Mouse (Mus musculus) left cerebral cortex, adult 2 months (tissue): ENCODE data around the gene Jak2. TPM values are rescaled to one million over a fixed set of nuclear protein-coding genes. Genes with fewer than 3 reads are reported as not detected.

ENCODE experiments used
- DNase-seq, 2 experiments: peaks; one replicate each; pipeline ENCODE4 v3.0.0; 2021 to 2022; ENCODE audit warnings: low spot score in 2 of 2, mixed read lengths in 1 of 2; ENCODE audit errors: extremely low spot score in 1 of 2
- H3K27ac ChIP-seq: fragments of 200-600 bp; 2 replicates; pipeline ENCODE4 v1.8.1; 2022
- H3K4me3 ChIP-seq: fragments of 200-600 bp; 2 replicates; pipeline ENCODE4 v1.8.1; 2022
- CTCF ChIP-seq: fragments of 200-600 bp; IDR thresholded peaks from 2 replicates; pipeline ENCODE4 v1.8.1; 2022; ENCODE audit warnings: antibody characterized with exemption, mild to moderate bottlenecking, moderate library complexity
- intact Hi-C: fragments of 180-260 bp; cut with DNase I; formaldehyde crosslinking; loops from one replicate; pipeline ENCODE4 v1.15.1; 2025
- total RNA-seq, 2 experiments: library from RNA; stranded (reverse); gene quantifications; 2 replicates each; pipeline ENCODE4 v1.2.3; 2021

The Jak2 gene
- total RNA-seq, 2 experiments from 2014 or later = 34.7 to 39.5 TPM

- no peak for TF ChIP-seq CTCF
- Histone ChIP-seq H3K4me3 (peak overlapping the region; percentile 95), H3K27ac (peak overlapping the region; percentile 56)
- no peak for DNase-seq
- intact Hi-C loops = loop anchor here (2.0 to 10.0 kb wide), 4 partner anchors 190 to 480 kb away; partner anchors contain the start of genes 4430402I18Rik and Ak3
Observed at GRCm38 (mm10) chr19:29254671-29255070, 3.0 kb downstream of the Jak2 start.

- no peak for TF ChIP-seq CTCF
- DNase-seq = no peak
- Histone ChIP-seq H3K4me3 (peak overlapping the region; percentile 95), H3K27ac (peak overlapping the region; percentile 56)
- intact Hi-C loops = loop anchor here (2.0 to 10.0 kb wide), 2 partner anchors 191 to 481 kb away; no protein-coding TSS in a partner anchor
Observed at GRCm38 (mm10) chr19:29255327-29256027, 3.8 kb downstream of the Jak2 start.

- DNase-seq = no peak
- Histone ChIP-seq H3K4me3 (no peak overlapping the region), H3K27ac (no peak overlapping the region)
- TF ChIP-seq CTCF = no peak
- intact Hi-C loops = no loop called here
Observed at GRCm38 (mm10) chr19:29261638-29262037, 10.0 kb downstream of the Jak2 start.

- Histone ChIP-seq H3K27ac (no peak overlapping the region), H3K4me3 (no peak overlapping the region)
- TF ChIP-seq CTCF = no peak
- intact Hi-C loops = no loop called here
- DNase-seq = no peak
Observed at GRCm38 (mm10) chr19:29263492-29263891, 11.9 kb downstream of the Jak2 start.

- DNase-seq = peak in 1 of 2 experiments; percentile 24
- TF ChIP-seq CTCF = no peak; the same call in 1 of the 2 replicates
- Histone ChIP-seq H3K4me3 (peak overlapping the region; percentile 17; the same call in 1 of the 2 replicates), H3K27ac (peak overlapping the region; percentile 86)
- intact Hi-C loops = no loop called here
Observed at GRCm38 (mm10) chr19:29265538-29265937, 13.9 kb downstream of the Jak2 start.

GRCm38 (mm10) chr19:29267075-29267868, 15.6 kb downstream of the Jak2 start:
- intact Hi-C loops = loop anchor here (2.0 kb wide), 1 partner anchor 14 kb away; no protein-coding TSS in a partner anchor
- Histone ChIP-seq H3K4me3 (no peak overlapping the region), H3K27ac (no peak overlapping the region)
- no peak for DNase-seq
- TF ChIP-seq CTCF = no peak

GRCm38 (mm10) chr19:29268788-29269321, 17.2 kb downstream of the Jak2 start:
- no peak for DNase-seq
- peak; percentile 23 for TF ChIP-seq CTCF
- no peak overlapping the region for H3K27ac ChIP-seq
- intact Hi-C loops = no loop called here
- H3K4me3 ChIP-seq = no peak overlapping the region

GRCm38 (mm10) chr19:29270226-29270625, 18.6 kb downstream of the Jak2 start:
- intact Hi-C loops = no loop called here
- DNase-seq = no peak
- H3K27ac ChIP-seq = peak overlapping the region; percentile 78; the same call in 1 of the 2 replicates
- no peak overlapping the region for H3K4me3 ChIP-seq
- peak; percentile 24 for TF ChIP-seq CTCF

GRCm38 (mm10) chr19:29271147-29271578, 19.5 kb downstream of the Jak2 start:
- Histone ChIP-seq H3K4me3 (peak overlapping the region; percentile 30; the same call in 1 of the 2 replicates), H3K27ac (peak overlapping the region; percentile 78; the same call in 1 of the 2 replicates)
- intact Hi-C loops = no loop called here
- TF ChIP-seq CTCF = no peak
- DNase-seq = peak; percentile 58 to 59

GRCm38 (mm10) chr19:29272011-29272809, 20.6 kb downstream of the Jak2 start:
- peak; percentile 24 for TF ChIP-seq CTCF
- DNase-seq = no peak
- no peak overlapping the region for H3K4me3 ChIP-seq
- H3K27ac ChIP-seq = no peak overlapping the region
- intact Hi-C loops = no loop called here

- intact Hi-C loops = no loop called here
- H3K27ac ChIP-seq = no peak overlapping the region
- DNase-seq = no peak
- no peak overlapping the region for H3K4me3 ChIP-seq
- no peak for TF ChIP-seq CTCF
Observed at GRCm38 (mm10) chr19:29276414-29276813, 24.8 kb downstream of the Jak2 start.
